In the genomic region with DNA sequence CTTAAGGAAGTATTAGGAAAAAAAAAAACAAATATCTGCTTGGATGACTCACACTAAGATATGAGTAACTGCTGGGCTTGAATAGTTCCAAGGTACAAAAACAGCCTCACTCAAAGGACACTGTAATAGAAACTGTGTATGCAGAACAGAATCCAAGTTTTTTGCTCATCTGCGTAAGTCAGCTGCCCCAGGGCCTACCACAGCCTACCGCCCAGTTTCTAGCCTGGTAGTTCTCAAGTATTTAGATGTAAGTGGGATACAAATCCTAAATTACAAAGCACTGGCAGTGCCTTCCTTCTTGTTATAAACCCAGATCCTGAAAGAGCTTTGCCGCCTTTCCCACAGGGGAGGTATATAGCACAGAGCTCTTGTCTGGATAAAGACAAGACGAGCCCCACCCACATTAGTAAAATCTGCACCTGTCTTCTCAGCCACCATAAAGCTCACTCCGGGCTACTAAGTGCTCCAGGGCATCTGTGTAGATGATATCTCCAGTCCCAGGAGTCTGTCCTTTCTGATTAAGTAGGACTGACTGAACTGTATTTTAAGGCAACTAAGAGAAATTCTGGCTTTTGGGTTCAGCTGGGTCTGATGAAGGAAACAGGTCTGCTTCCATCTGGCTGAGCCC, we compare ENCODE assay signal across 11 mouse cellular contexts. TPM values are rescaled to one million over a fixed set of nuclear protein-coding genes. Genes with fewer than 3 reads are reported as not detected.
DNase-seq lines count a peak whose midpoint lies in the region; ATAC-seq and TF ChIP-seq lines count a peak whose summit lies in the region.
"Had no signal": no experiment of that assay in that cellular context is flagged by ENCODE, and none has a peak within 500 bp of the region (broad histone marks: within the 10 kb centered on the region; RNA-seq: fewer than 3 reads in every experiment).

No protein-coding gene starts in this region.

- peak overlapping the region; percentile 88 for H3K27ac ChIP-seq in gastrocnemius, adult 2 months
- H3K27ac ChIP-seq in midbrain, embryonic 13.5 days = peak overlapping the region; percentile 25; the same call in 1 of the 2 replicates
- H3K27ac ChIP-seq in midbrain, embryonic 15.5 days = no peak overlapping the region
- peak overlapping the region; percentile 93 for H3K27ac ChIP-seq in cortical plate, adult 2 months (ENCODE audit: insufficient read depth, low read length)
- peak overlapping the region; percentile 42 for H3K27ac ChIP-seq in stomach, embryonic 15.5 days
- H3K27ac ChIP-seq: lung, embryonic 15.5 days had no signal

- TF ChIP-seq CTCF in gastrocnemius, adult 2 months (IDR thresholded peaks at IDR 0.05) = no peak
- no peak for TF ChIP-seq CTCF in cortical plate, adult 2 months (IDR thresholded peaks at IDR 0.05; ENCODE audit: extremely low read depth, insufficient read depth, low read length)

- peak; percentile 40 for DNase-seq in gastrocnemius, adult 2 months
- DNase-seq in gastrocnemius, postnatal 10 days = no peak
- DNase-seq in layer of hippocampus, adult 9-10 months (ENCODE audit: low spot score) = no peak
- DNase-seq: kidney, postnatal 25 days had no signal

- H3K27me3 ChIP-seq in midbrain, embryonic 13.5 days = no peaks in the 10 kb centered on the region
- no peaks in the 10 kb centered on the region for H3K27me3 ChIP-seq in midbrain, embryonic 15.5 days (replicated peaks)
- no peaks in the 10 kb centered on the region for H3K27me3 ChIP-seq in stomach, embryonic 15.5 days (replicated peaks)
- H3K27me3 ChIP-seq: lung, embryonic 15.5 days had no signal

- no peak for TF ChIP-seq POLR2A in cortical plate, adult 2 months (IDR thresholded peaks at IDR 0.05; ENCODE audit: extremely low read depth, insufficient read depth, low read length)

- H3K4me2 ChIP-seq in midbrain, embryonic 13.5 days (replicated peaks) = no peak overlapping the region
- no peak overlapping the region for H3K4me2 ChIP-seq in midbrain, embryonic 15.5 days
- H3K4me2 ChIP-seq in stomach, embryonic 15.5 days = no peak overlapping the region
- H3K4me2 ChIP-seq: lung, embryonic 15.5 days had no signal

- ATAC-seq in midbrain, embryonic 13.5 days = no peak
- ATAC-seq in midbrain, embryonic 15.5 days (replicated peaks) = no peak
- no peak for ATAC-seq in stomach, embryonic 15.5 days (ENCODE audit: insufficient read depth, low FRiP score, low read depth)
- ATAC-seq in activated CD4-positive, CD25-positive, alpha-beta regulatory T cell, adult 4 months = no peak

- peaks cover 47% of the 10 kb centered on the region for H3K4me1 ChIP-seq in midbrain, embryonic 13.5 days (replicated peaks)
- peaks cover 34% of the 10 kb centered on the region for H3K4me1 ChIP-seq in midbrain, embryonic 15.5 days
- H3K4me1 ChIP-seq in cortical plate, adult 2 months (ENCODE audit: control insufficient read depth, insufficient read depth, low read length) = peaks cover 37% of the 10 kb centered on the region
- peaks cover 28% of the 10 kb centered on the region for H3K4me1 ChIP-seq in stomach, embryonic 15.5 days

- no peaks in the 10 kb centered on the region for H3K9me3 ChIP-seq in midbrain, embryonic 13.5 days
- H3K9me3 ChIP-seq in midbrain, embryonic 15.5 days = no peaks in the 10 kb centered on the region
- H3K9me3 ChIP-seq in stomach, embryonic 15.5 days = no peaks in the 10 kb centered on the region
- H3K9me3 ChIP-seq: lung, embryonic 15.5 days had no signal

- WGBS in midbrain, embryonic 13.5 days = 80% methylated on average over 5 of the region's 5 CpGs
- 58% methylated on average over 5 of the region's 5 CpGs for WGBS in midbrain, embryonic 15.5 days
- 75% methylated on average over 5 of the region's 5 CpGs for WGBS in stomach, embryonic 15.5 days

- no peak overlapping the region for H3K4me3 ChIP-seq in gastrocnemius, adult 2 months
- H3K4me3 ChIP-seq in midbrain, embryonic 13.5 days (replicated peaks) = no peak overlapping the region
- no peak overlapping the region for H3K4me3 ChIP-seq in midbrain, embryonic 15.5 days
- no peak overlapping the region for H3K4me3 ChIP-seq in cortical plate, adult 2 months (ENCODE audit: insufficient read depth, low read length)
- H3K4me3 ChIP-seq in stomach, embryonic 15.5 days (replicated peaks) = no peak overlapping the region
- H3K4me3 ChIP-seq: lung, embryonic 15.5 days had no signal

- intact Hi-C loops in gastrocnemius, adult 2 months (cut with DNase I) = loop anchor here (5.0 kb wide), 1 partner anchor 74 kb away; no protein-coding TSS in a partner anchor

- H3K9ac ChIP-seq in midbrain, embryonic 13.5 days (replicated peaks) = no peak overlapping the region
- no peak overlapping the region for H3K9ac ChIP-seq in midbrain, embryonic 15.5 days
- no peak overlapping the region for H3K9ac ChIP-seq in stomach, embryonic 15.5 days
- H3K9ac ChIP-seq: lung, embryonic 15.5 days had no signal

- H3K36me3 ChIP-seq in midbrain, embryonic 13.5 days = no peaks in the 10 kb centered on the region
- no peaks in the 10 kb centered on the region for H3K36me3 ChIP-seq in midbrain, embryonic 15.5 days (replicated peaks)
- no peaks in the 10 kb centered on the region for H3K36me3 ChIP-seq in stomach, embryonic 15.5 days
- H3K36me3 ChIP-seq: G1E; lung, embryonic 15.5 days had no signal

RNA-seq across cellular contexts. Expression of a gene that starts 11.7 kb away (rescaled TPM):
- total RNA-seq in gastrocnemius, adult 2 months (2021) = 10 to 100 TPM in 1 of 2 experiments, 1 to 10 TPM in 1; 9.8 to 10.3 TPM
- 10 to 100 TPM; 15.5 to 17.5 TPM for total RNA-seq in gastrocnemius, postnatal 10 days (2021)
- 28.2 and 28.7 TPM in 2 replicates for polyA plus RNA-seq in midbrain, embryonic 13.5 days (2015; fragmentation: Nextera tagmentation; extraction: Ambion mirVana)
- polyA plus RNA-seq in midbrain, embryonic 15.5 days (2015; fragmentation: Nextera tagmentation; extraction: Ambion mirVana) = 36.3 and 38.1 TPM in 2 replicates
- 28.9 and 29.2 TPM in 2 replicates for polyA plus RNA-seq in cortical plate, adult 2 months (2012; rRNA removed)
- polyA plus RNA-seq in stomach, embryonic 15.5 days (2015; fragmentation: Nextera tagmentation; extraction: Ambion mirVana) = 17.1 and 18.4 TPM in 2 replicates
- polyA plus RNA-seq in activated CD4-positive, CD25-positive, alpha-beta regulatory T cell, adult 4 months (2017; shearing (Covaris generic)) = under 1 TPM in 1 of 2 experiments, not detected in 1; 0.11 TPM

Comparison
In these comparisons a context has a peak if more than half of its experiments do, and no peak if none do; other contexts are left out.
1. RNA of a gene that starts 11.7 kb away (polyA plus RNA-seq): 36.3 to 38.1 TPM in midbrain, embryonic 15.5 days, 28.9 to 29.2 TPM in cortical plate, adult 2 months, 28.2 to 28.7 TPM in midbrain, embryonic 13.5 days and 17.1 to 18.4 TPM in stomach, embryonic 15.5 days; 0.11 TPM in activated CD4-positive, CD25-positive, alpha-beta regulatory T cell, adult 4 months; every median in the first group is over 10 times any median in the second.